Mouse (Mus musculus) CH12.LX (cell line): ENCODE measurements around the gene Irf3.

Source experiments
- CTCF ChIP-seq, 2 experiments: IDR thresholded peaks in 1 of 2; conservative IDR thresholded peaks in 1 of 2; 2 replicates each; pipeline ENCODE4 v1.5.1; 2011 to 2012; ENCODE audit warnings: low read depth in 2 of 2, low read length in 2 of 2, improper control_type of control experiment in 1 of 2, inconsistent platforms in 1 of 2, mild to moderate bottlenecking in 1 of 2, moderate library complexity in 1 of 2
- E2F4 ChIP-seq: IDR thresholded peaks from 2 replicates; pipeline ENCODE4 v1.6.1; 2011; ENCODE audit warnings: low read depth, low read length, improper control_type of control experiment; ENCODE audit not compliant: insufficient replicate concordance
- EP300 ChIP-seq: IDR thresholded peaks from 2 replicates; pipeline ENCODE4 v1.6.1; 2011; ENCODE audit warnings: low read length, improper control_type of control experiment
- JUN ChIP-seq: IDR thresholded peaks from 2 replicates; pipeline ENCODE4 v1.6.1; 2011; ENCODE audit warnings: low read depth, mild to moderate bottlenecking, low read length, improper control_type of control experiment, moderate library complexity; ENCODE audit not compliant: insufficient read depth
- MAX ChIP-seq: IDR thresholded peaks from 2 replicates; pipeline ENCODE4 v1.6.1; 2011; ENCODE audit warnings: low read length, improper control_type of control experiment
- NRF1 ChIP-seq: IDR thresholded peaks from 2 replicates; pipeline ENCODE4 v1.6.1; 2014; ENCODE audit warnings: low read depth, mild to moderate bottlenecking, inconsistent platforms, low read length, improper control_type of control experiment, moderate library complexity
- POLR2A ChIP-seq: IDR thresholded peaks from 2 replicates; pipeline ENCODE4 v1.6.1; 2011; ENCODE audit warnings: low read depth, mild to moderate bottlenecking, improper control_type of control experiment, low read length
- SIN3A ChIP-seq: IDR thresholded peaks from 2 replicates; pipeline ENCODE4 v1.6.1; 2012; ENCODE audit warnings: low read length, improper control_type of control experiment, inconsistent platforms
- ZC3H11A ChIP-seq: IDR thresholded peaks from 2 replicates; pipeline ENCODE4 v1.6.1; 2012; ENCODE audit warnings: low read depth, mild to moderate bottlenecking, inconsistent platforms, low read length, improper control_type of control experiment
- ZNF384 ChIP-seq: IDR thresholded peaks from 2 replicates; pipeline ENCODE4 v1.6.1; 2012; ENCODE audit warnings: low read depth, low read length, improper control_type of control experiment, inconsistent platforms

DNA sequence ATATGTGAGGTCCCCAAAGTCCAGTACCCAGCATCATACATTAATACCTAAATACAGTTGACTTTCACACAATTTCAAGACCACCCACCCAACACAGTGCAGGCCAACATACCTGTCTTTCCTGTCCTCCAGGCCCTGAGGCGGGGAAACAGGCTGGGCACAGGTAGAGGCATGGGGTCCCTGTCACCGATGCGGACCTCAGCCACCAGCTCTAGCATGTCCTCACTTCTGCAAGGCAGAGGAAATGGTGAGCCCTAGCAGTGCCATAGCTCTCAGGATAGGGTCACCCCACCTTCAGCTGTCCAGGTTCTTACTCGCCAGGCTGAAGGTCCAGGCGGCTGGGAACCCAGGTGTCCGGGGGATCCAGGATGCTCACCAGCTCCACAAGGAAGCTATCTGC is 14.6 kb downstream of the Irf3 start:
- TF ChIP-seq E2F4 = no peak
- TF ChIP-seq POLR2A = no peak
- TF ChIP-seq JUN = no peak
- no peak for TF ChIP-seq SIN3A
- no peak for TF ChIP-seq ZC3H11A
- no peak for TF ChIP-seq CTCF (conservative IDR thresholded peaks at IDR 0.05 in 1 of 2, IDR thresholded peaks at IDR 0.05 in 1 of 2; ENCODE audit: low read depth in 2 of 2, low read length in 2 of 2)
- TF ChIP-seq ZNF384 = no peak
- no peak for TF ChIP-seq EP300
- no peak for TF ChIP-seq MAX
- TF ChIP-seq NRF1 = no peak
